Mouse (Mus musculus): ENCODE measurements around the gene Nup98.

- TF ChIP-seq POLR2A (IDR thresholded peaks at IDR 0.05; ENCODE audit: borderline replicate concordance, extremely low read depth, low read depth, low read length) = no peak
- no peak for TF ChIP-seq CTCF (IDR thresholded peaks at IDR 0.05; ENCODE audit: insufficient read depth, low read length)
Observed at GRCm38 (mm10) chr7:102221899-102222298, 11.9 kb upstream of the Nup98 start.
